Mouse (Mus musculus): ENCODE measurements around the gene Btc.

The Btc gene

DNA sequence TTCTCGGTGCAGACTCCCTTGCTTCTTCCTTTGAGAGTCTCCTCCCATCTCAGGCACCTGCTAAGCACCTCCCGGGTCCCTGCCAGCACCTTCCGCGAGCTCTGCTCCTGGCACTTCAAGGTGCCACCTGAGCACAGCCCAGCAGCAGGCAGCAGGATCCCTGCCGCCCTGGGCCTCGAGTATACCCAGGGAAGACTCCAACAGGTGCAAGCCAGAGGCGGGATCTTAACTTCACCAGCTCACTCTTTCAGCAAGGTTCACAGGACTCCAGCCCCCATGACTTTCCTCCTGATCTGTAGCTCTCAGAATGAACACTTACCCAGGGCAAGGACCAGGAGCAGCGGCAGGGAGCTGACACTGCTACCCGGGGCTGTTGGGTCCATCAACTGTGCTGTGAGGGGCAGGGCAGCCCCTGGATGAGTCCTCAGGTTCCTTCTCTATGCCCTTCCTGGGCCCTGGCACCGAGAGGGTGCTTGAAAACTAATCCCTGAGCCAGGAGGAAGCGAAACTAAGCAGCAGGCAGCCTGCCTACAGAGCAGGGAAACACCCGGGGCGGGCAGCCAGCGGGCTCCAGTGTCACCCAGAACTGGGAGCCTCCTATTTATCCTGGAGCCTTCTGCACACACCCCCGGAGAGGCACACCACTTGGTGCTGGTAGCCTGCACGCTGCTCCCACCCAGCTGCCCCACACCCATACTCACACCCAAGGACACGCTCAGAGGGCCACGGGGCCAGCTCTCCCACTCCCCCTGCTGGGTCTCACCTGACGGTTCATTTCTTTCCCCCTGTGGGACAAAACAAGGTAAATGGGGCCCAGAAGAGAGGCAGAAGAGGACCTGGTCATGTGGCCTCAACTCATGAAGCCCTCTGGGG, at the start of gene Btc:
Btc (minus strand) TSS at position 656 of the 873 bp plus-strand sequence.
- peak; percentile 14 to 39 for DNase-seq (ENCODE audit: low spot score in 2 of 2)

DNA sequence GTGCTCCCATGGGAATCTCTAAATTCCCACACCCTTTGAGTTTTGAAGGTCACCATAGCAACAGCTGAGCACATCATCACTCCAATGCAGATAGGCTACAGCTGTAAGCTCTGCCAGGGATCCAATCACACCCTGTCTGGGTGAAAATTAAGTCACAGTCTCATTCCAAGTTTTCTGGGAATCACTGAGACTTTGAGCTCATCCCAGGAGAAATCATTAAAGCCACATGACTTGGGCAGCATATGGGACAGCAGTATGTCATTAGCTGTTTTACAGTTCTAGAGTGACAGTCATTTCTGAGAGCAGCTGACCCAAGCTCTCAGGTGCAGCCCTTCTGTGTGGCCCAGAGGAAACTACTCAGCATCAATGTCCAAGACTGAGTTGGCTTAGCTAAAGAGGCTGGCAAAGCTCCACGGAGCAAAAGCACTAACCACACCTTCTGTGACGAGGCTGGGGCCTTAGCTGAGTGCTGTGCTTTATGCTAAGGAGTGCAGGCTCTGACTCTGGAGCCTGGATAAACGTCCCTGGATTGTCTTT, 42.3 kb upstream of the Btc start:
- no peak for DNase-seq (ENCODE audit: low spot score in 2 of 2)

DNA sequence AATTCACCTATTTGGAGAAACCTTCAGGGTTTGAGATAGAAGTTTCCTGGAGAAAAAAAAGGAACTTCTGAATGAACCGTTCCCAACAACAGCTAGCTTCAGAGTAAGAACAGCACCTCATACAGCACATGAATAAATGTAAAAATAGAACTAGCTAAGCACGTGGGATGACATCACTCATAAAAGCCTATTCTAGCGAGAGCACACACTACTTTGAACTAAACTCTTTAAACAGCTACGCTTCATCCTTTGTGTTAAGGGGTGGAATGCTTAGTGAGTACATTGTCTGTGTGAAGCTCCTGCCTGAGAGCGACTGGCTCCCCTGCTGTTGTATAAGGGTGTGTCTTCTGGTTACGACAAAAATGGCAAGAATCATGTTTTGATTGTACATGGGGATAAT, 33.8 kb upstream of the Btc start:
- DNase-seq (ENCODE audit: low spot score in 2 of 2) = no peak

DNA sequence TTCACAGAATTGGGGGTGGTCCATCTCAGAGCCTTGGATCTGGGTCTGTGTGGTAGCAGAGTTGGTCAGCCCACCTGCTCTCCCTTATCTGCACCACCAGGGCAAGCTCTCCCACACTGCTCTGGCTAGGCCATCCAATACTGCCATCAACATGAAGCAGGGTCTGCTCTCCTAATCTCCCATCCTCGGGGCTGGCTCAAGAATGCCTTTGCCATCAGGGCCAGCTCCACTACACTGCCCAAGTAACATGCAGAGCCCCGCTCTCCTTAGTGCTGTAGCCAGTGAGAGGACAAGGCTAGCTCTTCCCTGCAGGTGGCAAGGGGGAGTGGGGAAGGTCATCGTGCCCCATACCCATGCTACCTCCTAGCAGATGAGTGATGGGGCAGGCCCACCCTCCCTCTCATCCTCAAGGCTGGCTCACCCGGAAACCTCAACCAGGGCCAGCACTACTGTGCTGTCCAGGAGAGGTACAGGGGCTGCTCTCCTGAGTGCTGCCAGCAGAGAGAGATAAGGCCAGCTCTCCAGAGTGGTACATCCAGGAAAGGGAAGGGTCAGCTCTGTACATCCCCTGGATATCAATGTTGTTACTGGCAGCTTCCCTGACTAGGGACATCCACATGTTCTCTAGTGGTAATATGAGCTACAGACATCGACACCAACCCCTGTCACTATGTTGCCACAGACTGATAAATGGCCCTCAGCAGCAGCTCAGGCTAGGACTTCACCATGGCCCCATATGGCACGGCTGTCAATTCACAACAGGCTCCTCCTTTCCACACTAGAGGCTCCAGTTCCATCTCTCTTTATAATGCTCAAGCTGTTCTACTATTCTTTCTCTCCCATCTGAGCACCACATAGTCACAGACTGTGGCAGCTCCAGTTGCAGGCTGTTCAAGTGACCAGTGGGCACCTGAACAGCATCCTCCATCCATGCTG, 32.2 kb upstream of the Btc start:
- DNase-seq (ENCODE audit: low spot score in 2 of 2) = no peak

DNA sequence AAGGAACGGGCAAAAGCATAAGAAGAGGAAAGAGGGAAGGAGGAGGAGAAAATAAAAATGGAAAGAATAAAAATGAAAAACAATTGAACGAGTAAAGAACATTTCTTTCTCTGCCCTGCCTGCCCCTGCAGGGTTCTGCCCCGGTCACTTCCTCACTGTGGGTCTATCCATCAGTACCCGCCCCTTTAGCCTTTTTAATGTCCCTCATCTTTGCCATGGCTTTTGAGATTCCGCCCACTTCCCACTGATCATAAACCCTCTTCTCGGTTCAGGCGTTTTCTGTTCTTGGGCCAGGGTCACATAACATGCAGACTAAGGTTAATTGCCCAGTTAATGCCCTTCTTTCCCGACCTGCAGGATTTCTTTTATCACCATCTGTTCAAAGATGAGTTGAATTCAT, 25.8 kb upstream of the Btc start:
- no peak for DNase-seq (ENCODE audit: low spot score in 2 of 2)

DNA sequence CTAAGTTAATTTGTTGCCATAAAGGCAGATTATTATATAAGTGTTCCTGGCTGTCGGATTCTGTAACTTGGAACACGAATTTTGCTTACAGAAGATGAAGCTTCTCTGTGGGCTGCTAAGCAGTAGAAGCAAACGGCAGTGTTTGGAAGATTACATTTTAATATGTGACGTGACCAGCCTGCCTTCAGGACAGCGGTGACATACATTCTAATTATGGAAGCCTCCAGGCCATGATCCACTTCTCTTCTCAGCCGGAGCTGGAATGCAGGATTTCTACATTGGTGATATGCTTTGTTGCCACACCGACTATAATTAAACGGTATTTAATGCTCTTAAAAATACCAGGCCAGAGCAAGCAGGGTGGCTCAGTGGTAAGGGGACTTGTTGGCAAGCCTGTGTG, 11.0 kb upstream of the Btc start:
- no peak for DNase-seq (ENCODE audit: low spot score in 2 of 2)

DNA sequence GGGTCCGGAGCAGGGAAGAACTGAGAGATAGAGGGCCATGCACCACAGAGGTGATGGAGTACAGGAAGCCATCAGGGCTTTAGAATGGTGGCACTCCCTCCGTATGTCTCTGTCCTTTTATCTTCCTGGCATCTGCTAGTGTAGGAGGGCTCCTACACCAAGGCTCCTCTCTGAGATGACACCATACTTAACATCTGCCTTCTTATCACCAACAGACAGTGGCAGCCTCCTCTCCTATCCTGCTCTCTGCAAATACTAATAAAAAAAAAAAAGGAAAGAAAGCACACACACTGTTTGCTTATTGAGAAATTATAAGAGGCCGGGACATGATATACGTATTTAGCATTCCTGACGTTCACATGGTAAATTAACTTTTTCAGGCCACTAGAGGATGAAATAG, 1.5 kb upstream of the Btc start:
- DNase-seq (ENCODE audit: low spot score in 2 of 2) = no peak

DNA sequence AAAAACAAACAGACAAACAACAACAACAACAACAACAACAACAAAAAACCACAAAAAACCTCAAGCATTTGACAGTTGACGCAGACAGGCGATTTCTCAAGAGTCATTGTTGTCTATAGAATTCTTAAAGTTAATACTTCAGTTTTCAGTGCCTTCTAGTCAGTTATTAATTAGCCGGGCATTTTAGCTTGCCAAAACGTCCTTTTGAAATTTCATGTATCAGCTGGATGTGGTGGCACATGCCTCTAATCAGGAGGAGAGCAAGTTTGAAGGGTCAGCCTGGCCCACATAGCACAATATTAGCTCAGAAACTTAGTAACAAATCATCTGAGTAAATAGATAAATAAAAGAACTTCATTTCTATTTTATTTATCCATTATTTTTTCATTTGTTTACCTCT, 487 bp upstream of the Btc start:
- DNase-seq (ENCODE audit: low spot score in 2 of 2) = no peak

DNA sequence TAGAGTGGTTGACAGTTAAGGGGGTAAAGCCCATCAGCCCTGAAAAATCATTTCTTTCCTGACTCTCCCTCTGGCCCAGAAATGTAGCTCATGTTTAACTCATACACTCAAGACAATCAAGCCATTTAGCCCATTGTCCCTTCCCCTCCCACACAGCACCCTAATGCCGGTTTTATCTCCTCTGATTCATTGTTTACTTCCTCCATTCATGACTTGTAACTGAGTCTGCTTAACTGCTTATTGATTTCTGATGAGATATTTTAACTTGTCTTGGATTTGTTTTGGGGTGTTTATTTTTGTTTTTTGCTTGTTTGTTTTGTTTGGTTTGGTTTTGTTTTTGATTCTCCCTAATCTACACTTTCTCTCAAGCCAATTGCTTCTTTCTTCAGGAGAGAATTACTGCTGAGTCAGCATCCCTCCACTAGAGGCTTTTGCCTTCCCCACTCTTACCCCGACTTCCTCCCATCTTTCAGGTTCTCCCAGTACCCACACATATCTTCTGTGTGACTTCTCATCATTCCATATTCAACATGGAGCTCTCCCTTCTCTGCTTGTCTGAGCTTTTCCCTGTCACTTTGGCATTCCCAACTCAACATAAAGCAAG, 2.2 kb downstream of the Btc start:
- no peak for DNase-seq (ENCODE audit: low spot score in 2 of 2)

DNA sequence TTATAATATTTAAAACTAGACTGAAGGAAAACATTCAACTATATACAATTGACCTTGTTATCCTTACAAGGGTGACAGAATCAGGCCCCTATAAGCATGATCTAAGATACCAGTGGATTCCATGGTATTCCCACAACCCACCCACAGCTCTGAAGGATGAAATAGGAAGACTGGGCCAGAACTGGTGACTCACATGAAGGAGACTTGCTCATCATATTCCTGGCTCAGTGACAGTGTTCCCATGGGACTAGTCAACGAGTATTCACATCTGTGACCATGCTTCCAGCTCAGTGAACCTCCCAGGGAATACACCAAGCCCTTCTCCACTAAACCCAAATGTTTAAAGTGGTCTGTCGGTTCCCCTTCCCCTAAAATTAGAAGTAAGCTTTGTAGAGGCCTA, 27.3 kb downstream of the Btc start:
- no peak for DNase-seq (ENCODE audit: low spot score in 2 of 2)

DNA sequence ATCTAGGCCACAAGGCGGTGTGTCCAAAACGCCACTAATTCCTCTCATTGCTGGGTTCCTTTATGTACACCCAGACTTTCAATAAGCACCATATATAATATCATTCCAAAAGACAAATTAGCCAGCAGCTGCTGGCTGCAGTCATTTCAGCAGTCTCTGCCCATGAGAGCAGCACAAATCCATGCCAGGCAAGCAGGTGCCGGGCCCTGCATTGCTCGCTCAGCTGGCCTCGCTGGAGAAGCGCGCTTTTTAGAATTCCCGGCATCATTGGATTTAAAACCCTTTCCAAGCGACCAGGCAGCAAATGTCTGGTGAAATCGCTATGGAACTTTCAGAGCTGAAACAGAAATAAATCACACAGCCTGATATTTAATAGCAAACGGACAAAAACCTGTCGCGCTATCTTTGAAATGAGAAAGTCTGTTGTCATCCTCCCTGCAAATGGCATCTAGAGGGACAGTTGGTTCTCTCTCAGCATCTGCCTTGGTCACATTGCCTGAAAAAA, 34.7 kb downstream of the Btc start:
- no peak for DNase-seq (ENCODE audit: low spot score in 2 of 2)

DNA sequence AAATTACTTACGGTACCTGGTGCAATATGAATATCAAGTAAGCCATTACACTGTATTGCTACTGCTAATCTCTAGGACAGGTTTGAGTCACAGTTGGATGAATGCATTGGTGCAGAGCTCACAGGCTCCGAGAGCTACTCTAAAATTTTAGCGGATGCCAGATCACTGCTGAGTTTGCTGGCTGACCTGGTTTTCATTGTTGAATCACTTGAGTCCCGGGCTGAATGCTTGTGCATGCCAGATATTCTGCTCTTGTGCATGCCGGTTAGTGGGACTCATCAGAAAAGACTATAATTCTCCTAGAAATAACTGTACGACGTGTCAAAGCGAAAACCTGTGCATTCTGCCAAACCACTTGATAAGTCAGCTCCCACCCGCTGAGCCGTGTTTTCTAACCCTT, 35.9 kb downstream of the Btc start:
- DNase-seq (ENCODE audit: low spot score in 2 of 2) = no peak

DNA sequence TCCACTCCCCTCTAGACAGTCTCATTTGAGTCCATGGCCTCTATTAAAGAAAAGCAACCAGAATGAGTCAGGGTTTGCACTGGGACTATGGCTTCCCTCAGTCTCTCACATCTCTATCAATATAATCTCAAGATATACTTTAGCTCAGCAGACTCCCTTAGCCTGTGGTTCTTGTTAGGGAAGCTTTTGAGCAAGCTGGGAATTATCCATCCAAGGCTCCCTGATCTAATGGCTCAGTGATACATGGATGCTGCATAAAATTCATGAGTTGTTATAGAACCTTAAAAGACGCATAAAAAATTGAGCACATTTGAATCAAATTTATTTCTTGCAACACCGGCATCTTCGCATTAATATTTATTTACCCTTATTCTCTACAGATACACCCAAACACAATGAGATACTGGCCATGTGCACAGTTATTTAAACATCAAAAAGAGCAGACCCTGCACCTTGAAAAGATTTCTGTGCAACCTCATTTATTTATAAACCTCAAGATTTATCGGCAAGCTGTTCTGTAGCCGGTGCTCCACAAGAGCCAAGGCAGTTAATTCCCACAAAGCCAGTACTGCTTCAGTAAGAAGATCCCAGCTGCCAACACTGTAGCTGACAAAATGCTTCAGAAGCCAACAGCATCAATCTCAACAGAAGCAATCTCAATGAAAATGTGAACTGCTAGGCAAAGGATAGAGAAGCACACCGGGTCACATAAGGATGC, 39.4 kb downstream of the Btc start:
- no peak for DNase-seq (ENCODE audit: low spot score in 2 of 2)

DNA sequence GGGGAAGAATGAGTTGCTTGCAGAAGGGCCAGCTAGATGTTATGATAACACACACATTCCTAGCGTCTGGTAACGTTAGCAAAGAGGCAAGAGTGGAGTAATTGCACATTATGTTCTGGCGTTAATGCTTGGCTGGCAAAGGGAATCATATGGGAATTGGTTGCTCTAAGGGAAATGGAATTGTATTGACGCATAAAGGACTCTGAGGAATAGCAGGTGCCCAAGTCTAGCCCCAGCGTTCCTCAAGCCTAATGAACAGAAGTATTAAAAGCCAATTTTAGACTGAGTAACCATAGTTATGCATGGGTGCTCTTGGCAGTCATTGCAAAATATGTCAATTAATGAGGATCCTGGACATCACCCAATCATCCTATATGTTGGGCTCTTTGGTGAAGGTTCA, 50.1 kb downstream of the Btc start:
- DNase-seq (ENCODE audit: low spot score in 2 of 2) = no peak

DNA sequence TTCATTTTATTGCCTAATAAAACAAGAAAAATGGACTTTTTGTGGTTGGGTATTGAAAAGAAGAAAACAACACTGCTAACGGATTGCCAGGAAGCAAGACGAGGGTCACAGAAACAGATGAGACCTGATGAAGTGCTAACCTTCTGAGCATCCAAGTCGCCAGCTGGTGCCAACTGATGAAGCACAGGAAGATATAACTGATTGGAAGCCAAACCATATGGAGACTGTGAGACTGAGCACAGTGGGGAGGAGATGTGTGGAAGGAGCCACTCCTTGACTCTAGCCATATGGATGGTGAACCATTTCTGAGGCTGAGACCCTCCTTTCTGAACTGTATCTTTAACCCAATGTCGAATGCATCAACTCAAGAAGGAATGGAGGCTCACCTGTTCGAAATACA, 57.1 kb downstream of the Btc start:
- DNase-seq (ENCODE audit: low spot score in 2 of 2) = no peak

DNA sequence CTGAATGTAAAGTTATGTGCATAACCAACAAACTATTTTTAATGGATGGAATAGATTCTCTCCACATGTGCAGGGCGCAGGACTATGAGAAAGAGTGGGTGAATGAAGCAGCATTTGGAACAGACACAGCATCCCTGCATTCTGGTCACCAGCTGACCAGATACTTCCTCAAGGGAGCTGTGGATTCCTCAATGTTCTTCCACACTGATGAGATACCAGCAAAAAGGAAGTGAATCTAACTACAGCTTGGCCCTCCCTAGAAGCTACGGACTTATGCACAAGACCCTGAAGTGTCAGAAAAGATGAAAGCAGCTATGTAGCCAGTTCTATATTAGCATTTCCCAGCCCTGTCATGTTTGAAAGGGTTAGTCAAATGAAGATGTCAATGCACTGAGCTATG, 57.7 kb downstream of the Btc start:
- no peak for DNase-seq (ENCODE audit: low spot score in 2 of 2)

DNA sequence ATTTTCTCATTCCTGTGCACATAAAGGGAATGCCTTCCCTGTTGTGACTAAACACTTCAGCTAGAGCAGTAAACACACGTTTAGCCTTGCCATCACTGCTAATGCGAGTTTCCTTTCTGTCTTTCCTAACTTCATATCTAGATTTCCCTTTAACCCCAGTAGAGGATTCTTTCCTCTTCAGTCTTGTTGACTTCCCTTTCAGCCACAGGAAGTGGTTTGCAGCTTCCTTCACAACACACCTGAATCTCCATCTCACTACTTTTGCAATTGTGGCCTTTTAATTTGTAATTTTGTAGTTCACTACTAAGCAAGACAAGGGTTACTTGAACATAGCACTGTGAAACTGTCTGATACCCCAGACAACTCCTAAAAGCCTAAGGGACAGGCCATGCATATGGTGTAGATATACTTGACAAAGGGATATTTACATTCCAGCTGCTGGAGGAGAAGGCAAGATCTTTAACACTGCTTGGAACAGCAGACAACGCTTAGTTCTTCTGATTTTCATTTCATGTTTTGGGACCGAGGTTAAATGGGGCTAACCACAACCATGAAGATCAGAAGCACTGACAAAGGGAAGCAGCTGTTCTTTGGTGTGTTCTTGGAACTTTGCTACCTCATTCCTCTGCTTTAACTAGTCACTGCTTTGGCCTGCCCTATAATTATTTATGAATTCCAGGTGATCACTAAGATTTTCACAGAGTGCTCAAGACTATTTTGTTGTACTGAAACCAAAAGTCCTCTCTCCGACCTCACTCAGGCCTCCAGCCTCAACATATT, 60.6 kb downstream of the Btc start:
- no peak for DNase-seq (ENCODE audit: low spot score in 2 of 2)

DNA sequence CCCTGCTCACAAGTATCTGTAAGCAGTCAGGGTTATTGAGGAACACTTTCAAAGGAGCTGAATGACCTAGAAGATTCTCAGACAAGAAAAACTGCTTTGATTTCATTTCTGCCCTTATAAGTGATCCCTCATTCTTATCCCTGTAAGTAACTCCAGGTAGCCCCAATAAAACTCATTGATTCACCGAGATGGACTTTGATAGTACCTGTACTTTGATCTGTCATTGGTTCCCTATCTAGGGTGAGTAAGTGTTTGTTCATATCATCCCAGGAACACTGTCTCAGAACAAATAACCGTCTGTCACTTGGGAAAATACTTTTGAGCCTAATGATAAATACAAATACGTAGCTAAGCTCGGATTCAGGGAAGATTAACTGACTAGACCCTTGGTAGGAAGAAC, 68.6 kb downstream of the Btc start:
- DNase-seq (ENCODE audit: low spot score in 2 of 2) = no peak

DNA sequence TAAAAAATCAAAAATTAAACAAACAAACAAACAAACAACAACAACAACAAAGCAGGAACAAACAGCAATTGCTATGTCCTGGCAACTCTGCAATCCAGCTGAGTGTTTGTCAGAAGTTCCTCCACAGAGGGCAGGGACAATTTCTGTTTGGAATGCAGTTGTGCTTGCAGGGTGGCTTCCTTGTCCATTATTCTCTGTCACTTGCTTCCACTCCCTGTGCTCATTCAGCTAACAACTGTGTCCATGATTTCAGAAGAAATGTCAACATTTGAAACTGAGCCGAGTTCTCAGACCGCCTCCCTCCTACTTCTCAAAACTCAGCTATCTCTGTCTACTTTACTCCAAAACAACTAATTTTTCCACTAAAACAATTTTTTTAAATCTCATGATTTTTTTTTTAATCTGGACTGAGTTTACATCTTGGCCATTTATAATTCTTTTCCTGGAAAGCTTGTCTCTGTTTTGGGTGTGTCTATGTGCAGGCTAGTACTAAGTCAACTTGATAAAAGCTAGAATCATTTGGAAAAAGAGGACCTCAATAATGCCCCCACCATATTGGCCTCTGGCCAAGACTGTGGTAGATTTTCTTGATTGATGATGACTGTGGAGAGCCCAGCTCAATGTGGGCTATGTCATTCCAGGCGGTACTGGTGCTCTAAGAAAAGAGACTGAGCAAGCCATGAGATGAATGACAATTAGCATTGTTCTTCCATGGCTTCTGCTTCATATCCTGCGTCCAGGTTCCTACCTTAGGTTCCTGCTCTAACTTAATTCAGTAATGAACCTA, 70.5 kb downstream of the Btc start:
- no peak for DNase-seq (ENCODE audit: low spot score in 2 of 2)

DNA sequence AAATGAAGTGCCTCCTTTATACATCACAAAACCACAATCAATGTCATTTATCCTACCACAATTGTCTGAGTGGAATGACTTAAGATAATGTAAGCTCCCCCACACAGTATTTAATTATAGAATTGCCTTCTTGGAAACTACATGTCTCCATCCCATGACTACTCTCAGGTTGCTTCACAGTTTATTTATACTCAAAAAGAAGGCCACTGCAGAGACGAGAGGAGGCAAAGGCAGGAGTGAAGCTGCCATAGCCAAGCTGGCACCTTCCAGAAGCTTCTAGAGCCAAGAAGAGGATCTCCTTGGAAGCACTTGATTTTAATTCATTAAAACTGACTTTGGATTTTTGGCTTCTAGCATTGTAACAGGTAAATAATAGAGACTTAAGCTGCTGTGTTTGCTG, 81.0 kb downstream of the Btc start:
- DNase-seq (ENCODE audit: low spot score in 2 of 2) = no peak

Measured in spleen, postnatal 10 days (tissue).